Mouse (Mus musculus) lung, adult 2 months (tissue): ENCODE measurements around the gene A530016L24Rik.

Source experiments
- CTCF ChIP-seq: fragments of 200-500 bp; IDR thresholded peaks from 2 replicates; pipeline ENCODE4 v1.5.1; 2011; ENCODE audit warnings: mild to moderate bottlenecking, low read length, control low read depth; ENCODE audit not compliant: insufficient read depth
- POLR2A ChIP-seq: fragments of 200-500 bp; IDR thresholded peaks from 2 replicates; pipeline ENCODE4 v1.6.1; 2011; ENCODE audit warnings: low read depth, mild to moderate bottlenecking, control low read depth, low read length, borderline replicate concordance; ENCODE audit errors: extremely low read depth

DNA sequence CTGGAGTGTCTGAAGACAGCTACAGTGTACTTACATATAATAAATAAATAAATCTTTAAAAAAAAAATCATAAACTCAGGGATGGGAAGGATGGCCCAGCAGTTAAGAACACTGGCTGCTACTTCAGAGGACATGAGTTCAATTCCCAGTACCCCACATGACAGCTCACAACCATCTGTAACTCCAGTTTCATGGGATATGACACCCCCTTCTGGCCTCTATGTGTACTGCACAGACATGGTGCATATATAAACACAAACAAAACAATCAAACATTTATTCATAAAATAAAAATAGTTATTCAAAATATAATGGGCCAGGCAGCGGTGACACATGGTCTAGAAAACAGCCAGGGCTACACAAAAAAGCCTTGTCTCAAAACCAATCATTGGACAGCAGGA is 60.0 kb downstream of the A530016L24Rik start:
- TF ChIP-seq CTCF: no peak
- no peak for TF ChIP-seq POLR2A
